Mouse (Mus musculus) 3134 (cell line): Measurements from ENCODE around the gene Trove2.

Source experiments
- DNase-seq: peaks from one replicate; pipeline ENCODE4 v3.0.0-alpha.2; 2011; ENCODE audit warnings: low spot score; ENCODE audit not compliant: insufficient read length; ENCODE audit errors: extremely low read depth

The Trove2 gene

GRCm38 (mm10) chr1:143776446-143777411 lies at the start of gene Trove2, which contains the start of gene Uchl5:
Gene Trove2, minus strand, starts transcription at chr1:143777068.
Gene Uchl5, plus strand, starts transcription at chr1:143777272.
- peak; percentile 96 for DNase-seq

GRCm38 (mm10) chr1:143822677-143823076 lies 45.8 kb upstream of the Trove2 start:
- no peak for DNase-seq

GRCm38 (mm10) chr1:143820096-143820877 lies 43.4 kb upstream of the Trove2 start:
- DNase-seq = no peak

GRCm38 (mm10) chr1:143813676-143814360 lies 37.0 kb upstream of the Trove2 start:
- DNase-seq = peak; percentile 54

DNA sequence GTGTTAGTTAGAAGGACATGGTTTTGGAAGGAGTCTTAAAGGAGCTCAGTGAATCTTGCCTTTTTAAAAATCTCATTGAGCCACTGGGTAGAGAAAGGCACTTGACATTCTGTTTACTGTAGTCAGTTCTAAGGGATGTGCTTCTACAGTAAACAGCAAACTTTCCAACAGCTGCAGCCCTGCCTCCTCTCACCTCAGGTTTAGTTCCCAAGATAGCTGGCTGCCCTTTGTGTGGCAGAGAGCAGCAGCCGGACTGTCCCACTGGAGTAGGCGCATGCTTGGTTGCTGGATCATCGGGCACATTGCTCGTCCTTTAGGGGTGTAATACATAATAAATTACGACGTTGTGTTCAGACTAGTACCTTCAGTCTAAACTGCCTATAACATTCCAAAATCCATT lies 32.2 kb upstream of the Trove2 start:
- no peak for DNase-seq

DNA sequence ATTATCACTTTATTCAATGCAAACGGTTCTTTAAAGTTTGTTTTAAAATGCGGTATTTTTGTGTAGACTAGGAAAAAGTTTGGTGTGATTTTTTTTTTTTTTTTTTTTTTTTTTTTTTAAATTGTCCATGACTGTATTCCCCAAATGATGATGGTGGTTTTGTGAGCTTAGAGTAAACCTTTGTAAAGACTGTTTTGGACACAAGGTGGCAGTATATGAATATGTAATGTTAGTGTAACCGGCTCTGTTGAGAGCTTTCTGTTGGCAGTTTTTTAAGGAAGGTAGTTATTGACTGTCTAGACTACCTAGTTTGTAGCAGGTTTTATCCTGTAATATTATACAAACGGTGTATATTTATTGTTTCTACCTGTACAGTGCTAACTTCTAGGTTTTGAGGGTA lies 26.7 kb upstream of the Trove2 start:
- no peak for DNase-seq

DNA sequence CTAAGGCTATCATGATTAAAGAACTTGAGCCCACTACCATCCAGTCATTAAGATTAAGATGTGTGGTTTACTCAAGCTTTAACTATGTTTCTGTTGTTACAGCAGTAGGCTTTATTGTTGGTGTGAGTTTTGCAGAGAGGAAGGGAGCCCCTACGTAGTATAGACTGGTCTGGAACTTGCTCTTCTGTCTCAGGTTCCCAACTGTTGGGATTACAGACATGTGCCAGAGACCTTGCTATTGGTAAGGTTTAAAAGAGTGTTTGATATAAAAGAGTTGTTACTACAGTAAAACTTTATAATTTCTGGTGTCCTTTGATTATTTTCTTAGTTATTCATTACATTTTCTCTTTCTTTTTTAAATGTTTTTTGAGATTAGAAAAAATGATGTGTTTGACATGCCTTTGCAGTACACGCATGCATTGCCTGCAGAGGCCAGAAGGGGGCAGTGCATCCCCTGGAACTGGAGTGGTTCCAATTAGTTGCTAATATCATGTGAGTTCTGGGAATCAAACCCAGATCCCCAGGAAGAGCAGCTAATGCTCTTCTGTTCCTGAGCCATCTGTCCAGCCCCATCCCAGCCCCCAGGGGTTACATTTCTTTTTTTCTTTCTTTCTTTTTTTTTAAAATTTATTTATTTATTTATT lies 11.8 kb upstream of the Trove2 start:
- peak; percentile 21 for DNase-seq

DNA sequence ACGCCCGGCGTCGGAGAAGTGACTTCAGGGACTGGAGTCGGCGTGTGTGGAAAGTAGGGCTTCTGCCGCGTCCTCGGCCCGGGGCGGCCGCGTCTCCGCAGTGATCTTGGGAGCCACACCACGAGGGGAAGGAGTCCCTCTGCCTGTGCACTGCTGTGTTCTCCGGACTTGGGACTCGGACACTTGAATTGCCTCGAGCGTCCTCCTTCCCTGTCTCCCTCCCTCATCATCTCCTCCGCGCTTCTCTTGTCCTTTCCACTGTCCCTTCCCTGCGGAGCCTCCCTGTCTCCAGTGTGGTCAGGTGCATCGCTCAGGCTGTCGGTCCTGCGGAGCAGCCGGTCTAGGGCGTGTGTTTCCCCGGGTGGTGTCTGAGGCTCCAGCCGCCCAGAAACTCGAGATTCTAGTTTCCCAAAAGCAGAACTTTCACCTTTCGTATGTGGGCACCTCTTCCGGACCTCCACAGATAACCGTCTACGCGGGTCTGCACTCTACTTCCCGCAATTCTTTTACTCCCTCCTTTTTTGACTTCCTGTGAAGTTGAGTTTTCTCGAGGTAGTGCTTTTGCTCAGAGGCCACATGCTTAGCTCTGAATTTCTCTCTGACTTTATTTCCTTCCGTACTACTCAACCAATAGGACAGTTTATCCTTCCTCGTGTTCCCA lies 820 bp upstream of the Trove2 start:
- no peak for DNase-seq

- DNase-seq = peak; percentile 11
Measured at GRCm38 (mm10) chr1:143773909-143774308, 3.0 kb downstream of the Trove2 start.

- no peak for DNase-seq
Measured at GRCm38 (mm10) chr1:143773082-143773481, 3.8 kb downstream of the Trove2 start.

GRCm38 (mm10) chr1:143770444-143771109 lies 6.3 kb downstream of the Trove2 start:
- no peak for DNase-seq

- DNase-seq = no peak
Measured at GRCm38 (mm10) chr1:143766238-143766637, 10.6 kb downstream of the Trove2 start.

- no peak for DNase-seq
Measured at GRCm38 (mm10) chr1:143765801-143766200, 11.1 kb downstream of the Trove2 start.

- no peak for DNase-seq
Measured at GRCm38 (mm10) chr1:143764443-143764842, 12.4 kb downstream of the Trove2 start.

- no peak for DNase-seq
Measured at GRCm38 (mm10) chr1:143762159-143762558, 14.7 kb downstream of the Trove2 start.

DNA sequence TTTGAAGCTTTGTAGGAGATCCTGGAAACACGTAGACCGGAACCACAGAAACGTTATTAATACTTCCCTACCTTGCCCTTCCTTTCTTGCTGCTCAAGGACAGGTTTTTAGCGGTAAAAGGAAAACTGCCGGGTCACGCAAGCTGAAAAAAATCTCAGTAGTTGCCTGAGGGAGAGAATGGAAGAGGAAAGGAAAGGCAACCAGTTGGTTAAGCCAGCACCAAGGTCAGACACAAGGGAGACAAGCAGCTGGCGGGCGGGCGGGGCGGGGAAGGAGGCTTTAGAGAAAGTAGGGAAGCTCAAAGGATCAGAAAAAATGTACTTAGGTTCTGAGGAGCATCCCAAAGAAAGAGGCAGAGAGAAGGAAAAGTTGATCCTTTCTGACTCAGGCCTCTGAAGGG lies 31.0 kb downstream of the Trove2 start:
- DNase-seq = no peak

DNA sequence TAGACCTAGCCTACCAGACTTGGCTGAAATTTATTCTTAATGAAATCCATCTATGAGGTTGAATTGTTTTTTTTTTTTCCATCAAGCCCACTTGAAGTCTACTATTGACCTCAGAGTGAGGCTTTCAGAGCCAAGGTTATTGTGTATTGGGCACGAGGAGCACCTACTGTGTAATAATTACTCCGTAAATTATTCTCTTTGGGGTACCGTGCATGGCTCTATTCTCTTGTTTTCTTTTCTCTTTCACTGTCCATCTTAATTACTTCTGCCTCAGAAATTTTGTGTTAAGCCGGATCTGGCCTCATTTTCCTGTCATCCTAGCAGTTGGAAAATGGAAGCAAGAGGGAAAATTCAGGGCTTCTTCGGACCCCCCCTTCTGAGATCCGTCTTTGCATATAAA lies 34.7 kb downstream of the Trove2 start:
- DNase-seq = no peak

DNA sequence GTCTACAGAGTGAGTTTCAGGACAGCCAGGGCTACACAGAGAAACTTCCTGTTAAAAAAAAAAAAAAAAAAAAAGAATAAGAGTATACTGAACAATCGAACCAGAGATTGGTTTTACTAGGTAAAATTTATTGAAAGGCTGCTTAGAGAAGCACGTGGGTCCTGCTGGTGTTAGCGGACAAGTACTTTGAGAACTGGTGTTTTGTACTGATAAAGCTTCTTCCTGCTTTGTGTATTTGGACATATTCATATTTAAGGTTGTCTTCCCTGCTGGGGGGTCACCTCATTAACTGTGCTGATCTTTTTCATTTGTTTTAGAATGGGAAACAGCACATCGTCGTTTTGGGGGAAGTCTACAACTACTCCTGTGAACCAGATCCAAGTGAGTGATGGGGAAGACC lies 35.5 kb downstream of the Trove2 start:
- DNase-seq = no peak

DNA sequence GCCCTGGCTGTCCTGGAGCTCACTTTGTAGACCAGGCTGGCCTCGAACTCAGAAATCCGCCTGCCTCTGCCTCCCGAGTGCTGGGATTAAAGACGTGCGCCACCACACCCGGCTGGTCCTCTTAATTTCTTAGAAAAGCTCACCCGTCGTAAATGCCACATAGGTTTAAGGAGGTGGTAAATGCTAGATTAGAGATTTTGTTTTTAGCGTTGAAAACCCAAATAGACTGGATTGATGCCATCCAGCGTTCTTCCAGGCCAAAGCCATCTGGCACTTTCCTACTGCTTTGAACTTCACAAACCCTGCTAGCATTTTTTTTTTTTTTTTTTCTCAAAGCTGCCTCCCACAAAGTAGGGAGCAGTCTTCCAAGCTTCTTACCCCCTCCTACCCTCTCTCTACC lies 36.3 kb downstream of the Trove2 start:
- peak; percentile 7 for DNase-seq
